Mouse (Mus musculus) myocyte (in vitro differentiated cells): ENCODE data around the gene Gm10645. TPM values are rescaled to one million over a fixed set of nuclear protein-coding genes. Genes with fewer than 3 reads are reported as not detected.

Experiments
- H3K27me3 ChIP-seq: one replicate; pipeline ENCODE4 v1.6.1; 2011; ENCODE audit not compliant: control insufficient read depth, insufficient read depth, insufficient read length
- H3K36me3 ChIP-seq: one replicate; pipeline ENCODE4 v1.6.1; 2011; ENCODE audit not compliant: control insufficient read depth, insufficient read depth
- H3K4me2 ChIP-seq: one replicate; pipeline ENCODE4 v1.6.1; 2011; ENCODE audit warnings: low read depth, control low read depth
- H3K4me3 ChIP-seq: one replicate; pipeline ENCODE4 v1.5.1; 2011; ENCODE audit warnings: mild to moderate bottlenecking, control low read depth, moderate library complexity
- H3K79me2 ChIP-seq: one replicate; pipeline ENCODE4 v1.6.1; 2011; ENCODE audit not compliant: control insufficient read depth, insufficient read depth
- H3ac ChIP-seq: one replicate; pipeline ENCODE4 v1.6.1; 2011; ENCODE audit not compliant: control insufficient read depth, insufficient read length
- CEBPB ChIP-seq: IDR thresholded peaks from 2 replicates; pipeline ENCODE4 v1.6.1; 2011; ENCODE audit warnings: mild to moderate bottlenecking, moderate library complexity; ENCODE audit not compliant: poor library complexity, insufficient read depth, severe bottlenecking
- E2F4 ChIP-seq: IDR thresholded peaks from one replicate; pipeline ENCODE4 v1.6.1; 2011; ENCODE audit warnings: mild to moderate bottlenecking, control low read depth, moderate library complexity; ENCODE audit not compliant: insufficient read depth
- MAX ChIP-seq: IDR thresholded peaks from one replicate; pipeline ENCODE4 v1.6.1; 2011; ENCODE audit warnings: low read depth, mild to moderate bottlenecking, control low read depth
- MYOD1 ChIP-seq, 3 experiments: IDR thresholded peaks; one replicate each; pipeline ENCODE4 v1.6.1; 2011; ENCODE audit warnings: control low read depth in 2 of 3, low read depth in 2 of 3, mild to moderate bottlenecking in 2 of 3, moderate library complexity in 1 of 3; ENCODE audit not compliant: insufficient read length in 2 of 3, control insufficient read depth in 1 of 3
- MYOG ChIP-seq, 3 experiments: IDR thresholded peaks; one replicate each; pipeline ENCODE4 v1.6.1; 2011; ENCODE audit warnings: control low read depth in 2 of 3, low read depth in 2 of 3, mild to moderate bottlenecking in 2 of 3; ENCODE audit not compliant: insufficient read length in 2 of 3, control insufficient read depth in 1 of 3, insufficient read depth in 1 of 3
- POLR2A ChIP-seq: IDR thresholded peaks from one replicate; pipeline ENCODE4 v1.6.1; 2011; ENCODE audit warnings: low read depth, mild to moderate bottlenecking, control low read depth, moderate library complexity; ENCODE audit not compliant: insufficient read length
- POLR2AphosphoS2 ChIP-seq: IDR thresholded peaks from one replicate; pipeline ENCODE4 v1.6.1; 2011; ENCODE audit warnings: low read depth, control low read depth; ENCODE audit not compliant: insufficient read length
- REST ChIP-seq: IDR thresholded peaks from one replicate; pipeline ENCODE4 v1.6.1; 2011; ENCODE audit warnings: mild to moderate bottlenecking, control low read depth, moderate library complexity; ENCODE audit not compliant: insufficient read depth, insufficient read length
- SRF ChIP-seq: IDR thresholded peaks from one replicate; pipeline ENCODE4 v1.6.1; 2011; ENCODE audit warnings: low read depth; ENCODE audit not compliant: control insufficient read depth, insufficient read length
- TCF12 ChIP-seq: IDR thresholded peaks from one replicate; pipeline ENCODE4 v1.6.1; 2011; ENCODE audit warnings: mild to moderate bottlenecking, control low read depth; ENCODE audit not compliant: poor library complexity, insufficient read depth, severe bottlenecking
- TCF3 ChIP-seq: IDR thresholded peaks from one replicate; pipeline ENCODE4 v1.6.1; 2011; ENCODE audit warnings: low read depth, control low read depth; ENCODE audit not compliant: insufficient read length
- USF1 ChIP-seq: IDR thresholded peaks from one replicate; pipeline ENCODE4 v1.6.1; 2011; ENCODE audit warnings: low read depth, mild to moderate bottlenecking, control low read depth, moderate library complexity
- polyA plus RNA-seq: library from polyadenylated mRNA; unstranded; fragments of >200 nt; fragmentation: generic; extraction: Trizol; gene quantifications from one replicate; pipeline ENCODE4 v1.2.1, GENCODE M21; 2012; ENCODE audit warnings: missing spikeins

Gene Gm10645
- polyA plus RNA-seq, 1 experiment, result 0.10 TPM

DNA sequence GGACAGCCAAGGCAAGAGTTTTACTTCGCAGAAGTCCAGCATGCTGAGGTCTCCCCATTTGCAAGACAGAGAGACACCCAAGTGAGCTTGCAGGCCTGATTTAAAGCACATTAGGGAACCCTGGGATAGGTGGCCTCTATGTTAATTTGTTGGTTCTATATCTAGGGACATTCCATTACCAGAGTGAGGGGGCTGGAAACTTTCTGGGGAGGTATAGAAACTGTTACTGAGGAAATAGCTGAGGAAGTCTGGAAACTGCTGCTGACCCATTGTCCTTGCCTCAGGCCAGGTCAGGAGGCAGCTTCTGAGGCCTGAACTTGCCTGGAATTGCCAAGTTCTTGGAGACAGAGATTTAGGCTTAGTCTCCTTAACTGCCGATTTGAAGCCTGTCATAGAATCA lies 5.4 kb downstream of the Gm10645 start:
- peaks cover 7% of the 10 kb centered on the region for H3K27me3 ChIP-seq
- no peak overlapping the region for H3ac ChIP-seq
- no peaks in the 10 kb centered on the region for H3K79me2 ChIP-seq
- TF ChIP-seq TCF12 (no peak), TCF3 (no peak), USF1 (no peak), MYOD1 (IDR thresholded peaks at IDR 0.05; ENCODE audit: control insufficient read depth in 1 of 3, insufficient read length in 2 of 3, low read depth in 2 of 3) (no peak), REST (no peak), POLR2A (no peak), SRF (no peak), MYOG (IDR thresholded peaks at IDR 0.05; ENCODE audit: control insufficient read depth in 1 of 3, insufficient read depth in 1 of 3, insufficient read length in 2 of 3, low read depth in 2 of 3) (no peak), CEBPB (no peak), MAX (no peak), POLR2AphosphoS2 (no peak), E2F4 (no peak)
- H3K4me2 ChIP-seq, result no peak overlapping the region
- no peak overlapping the region for H3K4me3 ChIP-seq
- no peaks in the 10 kb centered on the region for H3K36me3 ChIP-seq

DNA sequence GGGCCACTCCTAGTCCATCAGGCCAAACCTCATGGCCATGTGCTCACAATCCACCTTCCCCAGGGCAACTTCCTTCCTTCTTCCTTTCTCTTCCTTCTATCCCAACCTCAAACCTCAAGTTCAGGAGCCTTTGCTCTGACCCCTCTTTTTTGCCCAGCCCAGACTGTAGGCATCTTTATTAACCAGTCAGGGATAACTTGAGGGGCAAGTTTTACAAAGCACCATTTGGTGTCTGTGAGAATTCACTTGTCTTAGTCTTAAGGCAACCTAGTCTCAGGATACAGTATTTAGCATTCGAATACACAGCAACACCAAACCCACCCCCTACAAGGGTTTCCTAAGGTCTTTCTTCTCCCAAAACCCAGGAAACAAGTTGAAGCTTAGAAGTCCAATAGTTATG lies 6.4 kb downstream of the Gm10645 start:
- TF ChIP-seq USF1, result no peak
- TF ChIP-seq SRF, result no peak
- no peak for TF ChIP-seq CEBPB
- TF ChIP-seq MAX, result no peak
- no peak for TF ChIP-seq REST
- TF ChIP-seq MYOG (IDR thresholded peaks at IDR 0.05; ENCODE audit: control insufficient read depth in 1 of 3, insufficient read depth in 1 of 3, insufficient read length in 2 of 3, low read depth in 2 of 3), result no peak
- TF ChIP-seq E2F4, result no peak
- no peak for TF ChIP-seq POLR2AphosphoS2
- no peak for TF ChIP-seq TCF12
- TF ChIP-seq TCF3, result no peak
- no peak for TF ChIP-seq MYOD1 (IDR thresholded peaks at IDR 0.05; ENCODE audit: control insufficient read depth in 1 of 3, insufficient read length in 2 of 3, low read depth in 2 of 3)
- no peak for TF ChIP-seq POLR2A
- H3ac ChIP-seq, result no peak overlapping the region
- no peaks in the 10 kb centered on the region for H3K36me3 ChIP-seq
- no peaks in the 10 kb centered on the region for H3K79me2 ChIP-seq
- no peak overlapping the region for H3K4me2 ChIP-seq
- H3K4me3 ChIP-seq, result no peak overlapping the region
- H3K27me3 ChIP-seq, result no peaks in the 10 kb centered on the region

DNA sequence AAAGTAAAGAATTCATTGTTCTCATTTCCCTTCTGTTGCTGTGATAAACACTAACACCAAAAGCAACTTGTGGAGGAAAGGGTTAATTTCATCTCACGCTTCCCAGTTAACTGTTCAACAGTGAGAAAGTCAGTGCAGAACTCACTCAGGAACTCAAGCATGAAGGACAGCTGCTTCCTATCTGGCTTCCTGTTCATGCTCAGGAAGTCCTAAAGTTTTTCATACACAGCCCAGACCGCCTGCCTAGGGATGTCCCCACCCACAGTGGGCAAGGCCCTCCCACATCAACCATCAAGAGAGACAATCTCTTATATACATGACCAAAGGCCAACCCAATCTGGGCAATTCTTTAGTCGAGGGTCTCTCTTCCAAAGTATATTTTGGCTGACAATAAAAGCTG lies 7.0 kb downstream of the Gm10645 start:
- Histone ChIP-seq H3K27me3 (no peaks in the 10 kb centered on the region), H3K36me3 (no peaks in the 10 kb centered on the region), H3ac (no peak overlapping the region), H3K4me2 (no peak overlapping the region), H3K4me3 (no peak overlapping the region), H3K79me2 (no peaks in the 10 kb centered on the region)
- TF ChIP-seq CEBPB (no peak), USF1 (no peak), POLR2AphosphoS2 (no peak), TCF12 (no peak), MYOG (IDR thresholded peaks at IDR 0.05; ENCODE audit: control insufficient read depth in 1 of 3, insufficient read depth in 1 of 3, insufficient read length in 2 of 3, low read depth in 2 of 3) (no peak), REST (no peak), SRF (no peak), E2F4 (no peak), POLR2A (no peak), MYOD1 (IDR thresholded peaks at IDR 0.05; ENCODE audit: control insufficient read depth in 1 of 3, insufficient read length in 2 of 3, low read depth in 2 of 3) (no peak), TCF3 (no peak)

DNA sequence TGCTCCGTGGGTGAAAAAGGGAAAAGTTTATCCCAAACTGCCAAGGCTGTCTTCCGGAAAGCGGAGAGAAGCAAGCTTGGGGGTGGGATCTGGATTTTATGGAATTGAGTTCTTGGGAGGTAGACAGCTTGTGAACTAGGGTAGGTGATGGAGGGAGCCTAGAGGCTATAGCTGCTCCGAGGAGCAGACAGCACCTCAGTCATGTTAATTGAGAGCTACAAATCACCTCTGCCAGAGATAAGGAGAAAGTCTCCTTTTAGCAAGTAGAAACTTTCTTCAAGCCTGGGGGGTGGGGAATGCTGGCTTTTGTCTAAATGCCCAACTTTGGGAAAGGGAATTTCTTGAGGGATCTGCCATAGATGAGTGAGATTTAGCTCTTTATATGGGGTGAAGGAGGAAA lies 10.9 kb downstream of the Gm10645 start:
- Histone ChIP-seq H3K4me2 (no peak overlapping the region), H3K36me3 (no peaks in the 10 kb centered on the region), H3K27me3 (no peaks in the 10 kb centered on the region), H3K79me2 (no peaks in the 10 kb centered on the region), H3ac (no peak overlapping the region), H3K4me3 (no peak overlapping the region)
- no peak for TF ChIP-seq REST
- no peak for TF ChIP-seq TCF12
- no peak for TF ChIP-seq USF1
- no peak for TF ChIP-seq SRF
- no peak for TF ChIP-seq CEBPB
- no peak for TF ChIP-seq MYOG (IDR thresholded peaks at IDR 0.05; ENCODE audit: control insufficient read depth in 1 of 3, insufficient read depth in 1 of 3, insufficient read length in 2 of 3, low read depth in 2 of 3)
- no peak for TF ChIP-seq TCF3
- no peak for TF ChIP-seq MAX
- no peak for TF ChIP-seq POLR2AphosphoS2
- no peak for TF ChIP-seq E2F4

DNA sequence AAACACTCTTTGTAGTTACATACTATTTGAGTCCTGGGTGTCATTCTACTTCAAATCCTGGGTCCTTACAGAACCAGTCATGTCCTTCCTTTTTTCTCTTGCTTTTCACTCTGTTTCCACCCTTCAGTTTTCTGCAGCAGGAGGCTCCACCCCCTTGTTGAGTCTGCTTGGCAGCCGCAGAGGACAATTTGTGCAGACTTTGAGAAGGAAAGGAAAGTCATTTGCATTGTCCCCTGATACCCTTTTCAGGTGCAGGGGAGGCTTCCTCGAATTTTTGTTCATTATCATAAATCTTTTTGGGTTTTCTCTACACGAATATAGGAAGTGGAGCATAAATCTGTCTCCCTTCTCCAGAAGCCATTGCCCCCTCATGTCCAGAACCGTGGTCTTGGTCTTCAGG lies 13.5 kb downstream of the Gm10645 start:
- Histone ChIP-seq H3K27me3 (no peaks in the 10 kb centered on the region), H3ac (no peak overlapping the region), H3K4me3 (no peak overlapping the region), H3K79me2 (no peaks in the 10 kb centered on the region), H3K36me3 (no peaks in the 10 kb centered on the region), H3K4me2 (no peak overlapping the region)
- no peak for TF ChIP-seq E2F4
- no peak for TF ChIP-seq CEBPB
- no peak for TF ChIP-seq TCF12
- TF ChIP-seq POLR2A, result no peak
- TF ChIP-seq POLR2AphosphoS2, result no peak
- TF ChIP-seq TCF3, result no peak
